Mouse (Mus musculus) forebrain, embryonic 13.5 days (tissue): ENCODE data around the gene Selenoh. TPM values are rescaled to one million over a fixed set of nuclear protein-coding genes. Genes with fewer than 3 reads are reported as not detected.

Experiments
- ATAC-seq: fragments of 200-750 bp; cut with Nextera tagmentation; 2 replicates; pipeline ENCODE4 v1.8.0; 2017
- H3K27ac ChIP-seq: fragments of 300-500 bp; sonication (generic); 2 replicates; pipeline ENCODE4 v1.5.1; 2015; ENCODE audit warnings: inconsistent platforms, mild to moderate bottlenecking, moderate library complexity
- H3K27me3 ChIP-seq: fragments of 300-500 bp; sonication (generic); 2 replicates; pipeline ENCODE4 v1.6.1; 2015; ENCODE audit warnings: mild to moderate bottlenecking, inconsistent platforms
- H3K36me3 ChIP-seq: fragments of 300-500 bp; sonication (generic); 2 replicates; pipeline ENCODE4 v1.6.1; 2015; ENCODE audit warnings: mild to moderate bottlenecking, inconsistent platforms; ENCODE audit not compliant: poor library complexity, severe bottlenecking
- H3K4me1 ChIP-seq: fragments of 300-500 bp; sonication (generic); 2 replicates; pipeline ENCODE4 v1.6.1; 2015; ENCODE audit warnings: inconsistent platforms
- H3K4me2 ChIP-seq: fragments of 300-500 bp; sonication (generic); 2 replicates; pipeline ENCODE4 v1.6.1; 2015; ENCODE audit warnings: inconsistent platforms, mild to moderate bottlenecking, moderate library complexity
- H3K4me3 ChIP-seq: fragments of 300-500 bp; sonication (generic); 2 replicates; pipeline ENCODE4 v1.5.1; 2015; ENCODE audit warnings: mild to moderate bottlenecking, inconsistent platforms
- H3K9ac ChIP-seq: fragments of 300-500 bp; sonication (generic); 2 replicates; pipeline ENCODE4 v1.6.1; 2015; ENCODE audit warnings: mild to moderate bottlenecking, inconsistent platforms
- H3K9me3 ChIP-seq: fragments of 300-500 bp; sonication (generic); replicated peaks from 2 replicates; pipeline ENCODE4 v1.6.1; 2016; ENCODE audit warnings: inconsistent platforms
- WGBS: fragments of 180-500 bp; shearing (Covaris S2); methylation state at CpG from one replicate; pipeline ENCODE4 v1.1.7; 2015; 5-methylcytosine and 5-hydroxymethylcytosine counted together
- polyA plus RNA-seq: library from polyadenylated mRNA; unstranded; fragments of >200 nt; fragmentation: Nextera tagmentation; extraction: Ambion mirVana; gene quantifications from 2 replicates; pipeline ENCODE4 v1.2.1, GENCODE M21; 2015

The Selenoh gene
- 418 and 438 TPM in 2 replicates for polyA plus RNA-seq

- peaks cover 50% of the 10 kb centered on the region for H3K36me3 ChIP-seq
- peaks cover 13% of the 10 kb centered on the region for H3K4me1 ChIP-seq
These were observed at the start of gene Selenoh for GRCm38 (mm10) chr2:84670569-84670933. Gene Selenoh (minus strand): TSS chr2:84670770.

GRCm38 (mm10) chr2:84717357-84717756 is 46.8 kb upstream of the Selenoh start:
- Histone ChIP-seq H3K9me3 (no peaks in the 10 kb centered on the region), H3K27ac (no peak overlapping the region), H3K4me1 (peaks cover 22% of the 10 kb centered on the region), H3K36me3 (peaks cover 12% of the 10 kb centered on the region), H3K9ac (no peak overlapping the region), H3K27me3 (no peaks in the 10 kb centered on the region), H3K4me2 (no peak overlapping the region), H3K4me3 (no peak overlapping the region)
- no peak for ATAC-seq
- WGBS, result 95% methylated on average over 4 of the region's 4 CpGs

More at GRCm38 (mm10) chr2:84670569-84670933, at the start of gene Selenoh:
- Histone ChIP-seq H3K27ac (peak within 1 kb of the TSS; percentile 92), H3K9me3 (no peaks in the 10 kb centered on the region), H3K9ac (peak within 1 kb of the TSS; percentile 89), H3K27me3 (no peaks in the 10 kb centered on the region), H3K4me3 (peak within 1 kb of the TSS; percentile 88), H3K4me2 (peak within 1 kb of the TSS; percentile 71)
- WGBS, result under 1% methylated on average over 20 of the region's 20 CpGs
- ATAC-seq, result peak; percentile 98

- H3K27ac ChIP-seq, result peak overlapping the region; percentile 96; the same call in 1 of the 2 replicates
- H3K27me3 ChIP-seq, result no peaks in the 10 kb centered on the region
- no peak for ATAC-seq
- H3K9me3 ChIP-seq, result no peaks in the 10 kb centered on the region
- peaks cover 26% of the 10 kb centered on the region for H3K4me1 ChIP-seq
- peak overlapping the region; percentile 96 for H3K4me3 ChIP-seq
- peak overlapping the region; percentile 82 for H3K4me2 ChIP-seq
- 38% methylated on average over 9 of the region's 9 CpGs for WGBS
- peak overlapping the region; percentile 78 for H3K9ac ChIP-seq
- peaks cover 5% of the 10 kb centered on the region; the same call in 1 of the 2 replicates for H3K36me3 ChIP-seq
These were observed 46.1 kb upstream of the Selenoh start for GRCm38 (mm10) chr2:84716423-84717355.

- peaks cover 26% of the 10 kb centered on the region for H3K4me1 ChIP-seq
These were observed 45.2 kb upstream of the Selenoh start for GRCm38 (mm10) chr2:84715562-84716361.

GRCm38 (mm10) chr2:84714811-84715561 is 44.4 kb upstream of the Selenoh start, which contains the start of gene Zdhhc5:
Gene Zdhhc5 (minus strand): TSS chr2:84715180.
- H3K36me3 ChIP-seq, result peaks cover 11% of the 10 kb centered on the region
- no peaks in the 10 kb centered on the region for H3K27me3 ChIP-seq
- peak; percentile 97 for ATAC-seq
- peak within 1 kb of the TSS; percentile 82 for H3K4me2 ChIP-seq
- H3K4me1 ChIP-seq, result peaks cover 29% of the 10 kb centered on the region
- under 1% methylated on average over 88 of the region's 107 CpGs for WGBS
- peak within 1 kb of the TSS; percentile 96 for H3K27ac ChIP-seq
- H3K9ac ChIP-seq, result peak within 1 kb of the TSS; percentile 97
- H3K4me3 ChIP-seq, result peak within 1 kb of the TSS; percentile 96
- no peaks in the 10 kb centered on the region for H3K9me3 ChIP-seq

More at GRCm38 (mm10) chr2:84715562-84716361, 45.2 kb upstream of the Selenoh start:
- Histone ChIP-seq H3K9me3 (no peaks in the 10 kb centered on the region), H3K4me2 (peak overlapping the region; percentile 82), H3K36me3 (peaks cover 3% of the 10 kb centered on the region), H3K27me3 (no peaks in the 10 kb centered on the region), H3K27ac (peak overlapping the region; percentile 96), H3K4me3 (peak overlapping the region; percentile 96), H3K9ac (peak overlapping the region; percentile 97)
- ATAC-seq, result peak; percentile 95
- WGBS, result under 1% methylated on average over 33 of the region's 33 CpGs

GRCm38 (mm10) chr2:84714422-84714810 is 43.8 kb upstream of the Selenoh start:
- Histone ChIP-seq H3K4me1 (peaks cover 32% of the 10 kb centered on the region), H3K27ac (peak overlapping the region; percentile 96), H3K9me3 (no peaks in the 10 kb centered on the region), H3K27me3 (no peaks in the 10 kb centered on the region), H3K9ac (peak overlapping the region; percentile 97), H3K36me3 (peaks cover 15% of the 10 kb centered on the region), H3K4me2 (peak overlapping the region; percentile 80), H3K4me3 (peak overlapping the region; percentile 96)
- 0% methylated on average over 12 of the region's 26 CpGs for WGBS
- no peak; the same call in 1 of the 2 replicates for ATAC-seq

- H3K4me1 ChIP-seq, result peaks cover 57% of the 10 kb centered on the region
- no peak for ATAC-seq
- H3K4me2 ChIP-seq, result no peak overlapping the region
- no peaks in the 10 kb centered on the region for H3K9me3 ChIP-seq
- peaks cover 37% of the 10 kb centered on the region for H3K36me3 ChIP-seq
- 85% methylated on average over 2 of the region's 2 CpGs for WGBS
- no peak overlapping the region for H3K27ac ChIP-seq
- no peak overlapping the region for H3K4me3 ChIP-seq
- no peak overlapping the region for H3K9ac ChIP-seq
- H3K27me3 ChIP-seq, result no peaks in the 10 kb centered on the region
These were observed 41.3 kb upstream of the Selenoh start for GRCm38 (mm10) chr2:84711898-84712297.

GRCm38 (mm10) chr2:84707523-84707922 is 37.0 kb upstream of the Selenoh start:
- ATAC-seq, result no peak
- no peak overlapping the region for H3K27ac ChIP-seq
- H3K4me3 ChIP-seq, result no peak overlapping the region
- H3K9me3 ChIP-seq, result no peaks in the 10 kb centered on the region
- H3K4me2 ChIP-seq, result 0 out of 2 replicates have a peak overlapping the region, but pooled peaks have one; percentile 5
- H3K36me3 ChIP-seq, result peaks cover 56% of the 10 kb centered on the region
- no peaks in the 10 kb centered on the region for H3K27me3 ChIP-seq
- whole genome bisulfite sequencing, result 23% methylated on average over 1 of the region's 1 CpGs
- H3K9ac ChIP-seq, result no peak overlapping the region
- H3K4me1 ChIP-seq, result peaks cover 38% of the 10 kb centered on the region

GRCm38 (mm10) chr2:84705295-84705694 is 34.7 kb upstream of the Selenoh start:
- WGBS, result 97% methylated on average over 1 of the region's 1 CpGs
- H3K9me3 ChIP-seq, result no peaks in the 10 kb centered on the region
- H3K4me1 ChIP-seq, result peaks cover 32% of the 10 kb centered on the region
- no peak overlapping the region for H3K4me2 ChIP-seq
- H3K4me3 ChIP-seq, result no peak overlapping the region
- ATAC-seq, result no peak
- H3K36me3 ChIP-seq, result peaks cover 59% of the 10 kb centered on the region
- no peaks in the 10 kb centered on the region for H3K27me3 ChIP-seq
- no peak overlapping the region for H3K27ac ChIP-seq
- H3K9ac ChIP-seq, result no peak overlapping the region

GRCm38 (mm10) chr2:84704329-84704728 is 33.8 kb upstream of the Selenoh start:
- no peak for ATAC-seq
- WGBS, result 68% methylated on average over 5 of the region's 5 CpGs
- Histone ChIP-seq H3K9ac (0 out of 2 replicates have a peak overlapping the region, but pooled peaks have one; percentile 12), H3K36me3 (peaks cover 53% of the 10 kb centered on the region), H3K27ac (no peak overlapping the region), H3K27me3 (no peaks in the 10 kb centered on the region), H3K9me3 (no peaks in the 10 kb centered on the region), H3K4me1 (peaks cover 25% of the 10 kb centered on the region), H3K4me2 (no peak overlapping the region), H3K4me3 (no peak overlapping the region)

- Histone ChIP-seq H3K9ac (no peak overlapping the region), H3K27ac (no peak overlapping the region), H3K27me3 (no peaks in the 10 kb centered on the region), H3K4me2 (no peak overlapping the region), H3K4me3 (no peak overlapping the region), H3K9me3 (no peaks in the 10 kb centered on the region), H3K36me3 (peaks cover 49% of the 10 kb centered on the region), H3K4me1 (peaks cover 17% of the 10 kb centered on the region)
- ATAC-seq, result no peak
- 89% methylated on average over 1 of the region's 1 CpGs for WGBS
These were observed 32.9 kb upstream of the Selenoh start for GRCm38 (mm10) chr2:84703497-84703896.
